Mouse (Mus musculus) bone marrow macrophage, adult 2 months (primary cell): ENCODE results near the gene Anp32a. TPM values are rescaled to one million over a fixed set of nuclear protein-coding genes. Genes with fewer than 3 reads are reported as not detected.
A peak's percentile ranks its signal among the peaks of the same experiment; 100 is the strongest.

Source experiments
- H3K27ac ChIP-seq: 2 replicates; pipeline ENCODE4 v1.5.1; 2012; ENCODE audit warnings: low read depth, low read length; ENCODE audit not compliant: insufficient read depth
- H3K4me1 ChIP-seq: 2 replicates; pipeline ENCODE4 v1.6.1; 2012; ENCODE audit warnings: low read length; ENCODE audit not compliant: control insufficient read depth, insufficient read depth
- H3K4me3 ChIP-seq: 2 replicates; pipeline ENCODE4 v1.5.1; 2012; ENCODE audit warnings: mild to moderate bottlenecking, low read length, moderate library complexity; ENCODE audit not compliant: insufficient read depth
- CTCF ChIP-seq: IDR thresholded peaks from 2 replicates; pipeline ENCODE4 v1.5.1; 2012; ENCODE audit warnings: low read depth, mild to moderate bottlenecking, low read length, moderate library complexity
- POLR2A ChIP-seq: IDR thresholded peaks from 2 replicates; pipeline ENCODE4 v1.6.1; 2012; ENCODE audit warnings: mild to moderate bottlenecking, low read depth, low read length, borderline replicate concordance
- polyA plus RNA-seq: library from polyadenylated mRNA; stranded (reverse); fragments of >200 nt; gene quantifications from 2 replicates; pipeline ENCODE4 v1.2.4, GENCODE M21; 2012; ENCODE audit not compliant: missing spikeins, insufficient read depth, insufficient read length

The Anp32a gene
- polyA plus RNA-seq = 351 and 354 TPM in 2 replicates

- TF ChIP-seq CTCF (no peak), POLR2A (no peak)
- Histone ChIP-seq H3K4me3 (peak within 1 kb of the TSS; percentile 95), H3K27ac (peak within 1 kb of the TSS; percentile 97), H3K4me1 (peaks cover 12% of the 10 kb centered on the region)
Observed at GRCm38 (mm10) chr9:62341123-62341486, at the start of gene Anp32a. Gene Anp32a (plus strand): TSS chr9:62341293.

- Histone ChIP-seq H3K4me1 (peaks cover 5% of the 10 kb centered on the region), H3K27ac (no peak overlapping the region), H3K4me3 (no peak overlapping the region)
- TF ChIP-seq CTCF = peak; percentile 62; the same call in 1 of the 2 replicates
- TF ChIP-seq POLR2A = no peak
Observed at GRCm38 (mm10) chr9:62295006-62295698, 45.9 kb upstream of the Anp32a start.

GRCm38 (mm10) chr9:62296891-62297290, 44.2 kb upstream of the Anp32a start:
- TF ChIP-seq CTCF = no peak

DNA sequence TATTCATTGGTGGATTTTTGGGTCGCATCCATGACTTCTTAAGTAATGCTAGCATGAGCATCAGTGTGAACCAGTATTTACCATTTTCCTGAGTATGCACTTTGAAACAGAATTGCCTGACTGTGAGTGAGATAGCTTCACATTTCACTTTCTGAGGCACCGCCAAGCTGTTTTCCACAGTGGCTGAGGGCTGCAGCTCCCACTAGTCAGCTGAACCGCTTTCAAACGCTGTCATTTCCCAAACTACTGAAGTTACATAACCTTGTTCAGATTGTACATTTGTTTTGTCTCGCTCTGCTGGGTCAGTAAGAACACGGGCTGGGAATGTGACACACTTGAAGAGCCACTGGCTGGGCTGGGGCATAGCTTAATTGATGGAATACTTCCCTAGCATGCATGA, 25.5 kb upstream of the Anp32a start:
- no peak overlapping the region for H3K27ac ChIP-seq
- TF ChIP-seq POLR2A (no peak), CTCF (no peak)
- no peaks in the 10 kb centered on the region for H3K4me1 ChIP-seq
- H3K4me3 ChIP-seq = no peak overlapping the region

More at GRCm38 (mm10) chr9:62296891-62297290, 44.2 kb upstream of the Anp32a start:
- H3K4me1 ChIP-seq = peaks cover 5% of the 10 kb centered on the region
- H3K27ac ChIP-seq = no peak overlapping the region
- no peak overlapping the region for H3K4me3 ChIP-seq

DNA sequence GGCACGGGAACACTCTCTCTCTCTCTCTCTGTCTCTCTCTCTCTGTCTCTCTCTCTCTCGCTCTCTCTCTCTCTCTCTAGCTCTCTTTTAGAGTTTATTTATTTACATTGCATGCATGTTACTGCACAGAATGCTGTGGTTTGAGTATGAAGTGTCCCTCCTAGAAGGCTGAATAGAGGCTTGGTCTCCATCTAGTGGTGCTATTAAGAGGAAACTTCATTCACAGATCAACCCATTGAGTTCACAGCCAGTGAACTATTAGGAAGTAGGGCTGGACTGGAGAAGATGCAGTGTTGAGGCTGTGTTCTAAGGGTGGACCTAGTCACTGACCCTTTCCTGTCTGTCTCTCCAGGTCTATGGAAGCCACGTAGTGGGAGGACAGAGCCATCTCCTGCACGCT, 22.4 kb upstream of the Anp32a start:
- H3K27ac ChIP-seq = no peak overlapping the region
- TF ChIP-seq POLR2A = no peak
- no peak for TF ChIP-seq CTCF
- H3K4me1 ChIP-seq = no peaks in the 10 kb centered on the region
- H3K4me3 ChIP-seq = no peak overlapping the region

- TF ChIP-seq CTCF (no peak), POLR2A (no peak)
Observed at GRCm38 (mm10) chr9:62323816-62324215, 17.3 kb upstream of the Anp32a start.

GRCm38 (mm10) chr9:62325965-62326364, 15.1 kb upstream of the Anp32a start:
- Histone ChIP-seq H3K4me3 (no peak overlapping the region), H3K4me1 (no peaks in the 10 kb centered on the region), H3K27ac (no peak overlapping the region)
- no peak for TF ChIP-seq CTCF
- TF ChIP-seq POLR2A = no peak

More at GRCm38 (mm10) chr9:62323816-62324215, 17.3 kb upstream of the Anp32a start:
- Histone ChIP-seq H3K27ac (no peak overlapping the region), H3K4me3 (no peak overlapping the region), H3K4me1 (no peaks in the 10 kb centered on the region)

DNA sequence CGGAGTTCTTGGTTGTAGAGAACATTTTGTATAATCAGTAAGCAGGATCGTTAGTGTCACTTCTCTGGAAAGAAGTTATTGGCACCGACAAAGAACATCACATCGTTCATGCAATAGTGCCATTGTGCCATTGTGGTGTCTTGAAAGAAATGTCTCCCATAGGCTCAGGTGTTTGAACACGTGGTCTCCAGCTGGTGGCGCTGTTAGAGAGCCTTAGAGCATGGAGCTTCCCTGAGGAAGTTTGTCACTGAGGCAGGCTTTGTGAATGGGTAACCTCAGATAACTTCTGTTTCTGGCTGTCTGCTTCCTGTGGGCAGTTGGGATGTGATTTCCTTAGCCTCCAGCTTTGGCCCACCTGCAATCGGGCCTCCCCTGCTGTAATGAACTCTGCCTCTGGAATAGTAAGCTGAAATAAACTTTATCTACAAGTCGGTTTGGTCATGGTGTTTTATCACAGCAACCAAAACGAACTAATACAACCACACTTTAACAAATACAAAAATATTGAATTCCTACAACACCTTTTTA, 6.7 kb upstream of the Anp32a start:
- H3K4me3 ChIP-seq = no peak overlapping the region
- H3K27ac ChIP-seq = no peak overlapping the region
- TF ChIP-seq POLR2A (no peak), CTCF (no peak)

GRCm38 (mm10) chr9:62335396-62335795, 5.7 kb upstream of the Anp32a start:
- no peak overlapping the region for H3K27ac ChIP-seq
- TF ChIP-seq CTCF = no peak
- TF ChIP-seq POLR2A = no peak

More for the DNA sequence above, 6.7 kb upstream of the Anp32a start:
- no peaks in the 10 kb centered on the region for H3K4me1 ChIP-seq

DNA sequence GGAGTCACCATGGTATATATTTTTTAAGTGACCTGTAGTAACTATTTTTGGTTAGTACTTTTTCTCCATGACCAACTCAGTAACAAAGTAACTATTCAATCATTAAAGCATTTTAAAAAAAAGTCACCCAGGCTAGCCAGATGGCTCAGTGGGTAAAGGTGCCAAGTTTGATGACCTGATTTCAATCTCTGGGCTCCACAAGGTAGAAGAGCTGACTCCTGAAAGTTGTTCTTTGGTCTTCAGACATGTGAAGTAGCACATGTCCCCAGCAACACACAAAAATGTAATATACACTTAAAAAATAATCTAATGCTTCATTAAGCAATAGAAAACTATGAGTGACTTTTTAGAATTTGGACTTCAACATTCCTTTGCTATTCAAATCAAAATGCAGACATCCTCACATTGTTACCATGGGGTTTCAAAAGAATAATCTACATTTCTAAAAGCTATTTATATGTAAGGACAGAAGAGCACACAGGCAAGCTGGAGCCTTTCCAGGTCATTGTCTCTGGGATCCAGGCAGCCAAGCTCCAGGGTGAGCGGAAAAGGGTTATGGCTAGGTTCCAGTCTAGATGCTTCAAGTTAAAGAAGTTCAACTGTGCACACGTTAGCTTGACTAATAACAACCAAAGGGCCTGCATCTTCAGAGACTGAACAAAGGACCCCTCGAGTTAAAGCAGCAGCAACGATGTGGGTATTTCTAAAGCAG, 3.0 kb upstream of the Anp32a start:
- Histone ChIP-seq H3K4me3 (no peak overlapping the region), H3K27ac (no peak overlapping the region), H3K4me1 (peaks cover 2% of the 10 kb centered on the region; the same call in 1 of the 2 replicates)
- TF ChIP-seq CTCF = no peak

More at GRCm38 (mm10) chr9:62335396-62335795, 5.7 kb upstream of the Anp32a start:
- Histone ChIP-seq H3K4me3 (no peak overlapping the region), H3K4me1 (peaks cover 2% of the 10 kb centered on the region; the same call in 1 of the 2 replicates)
